Mouse (Mus musculus) megakaryocyte, embryonic 14.5 days (primary cell): Measurements from ENCODE around the gene Cd7. TPM values are rescaled to one million over a fixed set of nuclear protein-coding genes. Genes with fewer than 3 reads are reported as not detected.
"Not testable (repeated sequence)": the region's sequence is repeated elsewhere in the genome, so short reads cannot be mapped to it uniquely, and the experiment has no call there.

Source experiments
- H3K27me3 ChIP-seq: replicated peaks from 2 replicates; pipeline ENCODE3; 2012; ENCODE audit warnings: inconsistent platforms
- H3K36me3 ChIP-seq: replicated peaks from 2 replicates; pipeline ENCODE3; 2012; ENCODE audit warnings: low read length, inconsistent platforms, mixed read lengths
- H3K4me1 ChIP-seq: 2 replicates; pipeline ENCODE4 v1.6.1; 2012; ENCODE audit warnings: inconsistent platforms
- H3K4me3 ChIP-seq: replicated peaks from 2 replicates; pipeline ENCODE3; 2012; ENCODE audit warnings: moderate library complexity, mild to moderate bottlenecking, inconsistent platforms
- H3K9me3 ChIP-seq: 2 replicates; pipeline ENCODE4 v1.6.1; 2012; ENCODE audit warnings: inconsistent platforms
- FLI1 ChIP-seq: IDR thresholded peaks from 2 replicates; pipeline ENCODE4 v1.6.1; 2012; ENCODE audit warnings: low read length, inconsistent platforms, mixed read lengths
- GATA1 ChIP-seq: IDR thresholded peaks from 3 replicates; pipeline ENCODE4 v1.6.1; 2012; ENCODE audit warnings: mixed read lengths, low read length, inconsistent platforms, borderline replicate concordance
- polyA plus RNA-seq: library from polyadenylated mRNA; stranded (reverse); fragments of >175 nt; gene quantifications from 2 replicates; pipeline ENCODE4 v1.2.3, GENCODE M21; 2012; ENCODE audit warnings: low replicate concordance; ENCODE audit not compliant: insufficient read depth

Gene Cd7
- polyA plus RNA-seq, 1 experiment = 28.5 TPM

GRCm38 (mm10) chr11:121051793-121052192, 12.6 kb upstream of the Cd7 start:
- Histone ChIP-seq H3K9me3 (no peaks in the 10 kb centered on the region), H3K4me1 (peaks cover 24% of the 10 kb centered on the region), H3K4me3 (no peak overlapping the region), H3K27me3 (peaks cover 46% of the 10 kb centered on the region), H3K36me3 (peaks cover 27% of the 10 kb centered on the region)
- TF ChIP-seq GATA1 (no peak), FLI1 (no peak)

DNA sequence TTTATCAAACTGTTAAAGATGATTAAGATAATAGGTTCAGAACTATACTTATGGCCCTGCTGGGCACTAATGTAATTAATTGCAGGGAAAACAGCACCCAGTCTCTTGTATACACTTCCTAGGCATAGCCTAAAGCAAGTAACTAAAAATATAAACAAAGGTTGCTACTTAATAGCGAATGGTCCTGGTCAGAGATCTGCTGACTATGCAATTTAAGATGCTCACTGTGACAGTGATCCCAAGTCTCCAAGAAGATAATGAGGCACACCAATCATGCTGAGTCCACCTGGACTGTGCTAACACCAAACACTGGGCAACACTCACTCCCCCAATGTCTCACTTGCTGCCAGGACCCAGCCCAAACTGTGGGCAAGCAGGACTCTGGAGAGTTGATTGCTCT, 10.6 kb upstream of the Cd7 start:
- H3K36me3 ChIP-seq = peaks cover 28% of the 10 kb centered on the region
- H3K4me1 ChIP-seq = peaks cover 38% of the 10 kb centered on the region
- TF ChIP-seq GATA1 = no peak
- no peak for TF ChIP-seq FLI1
- H3K4me3 ChIP-seq = no peak overlapping the region
- H3K27me3 ChIP-seq = peaks cover 31% of the 10 kb centered on the region
- H3K9me3 ChIP-seq = no peaks in the 10 kb centered on the region

GRCm38 (mm10) chr11:121047826-121048399, 8.7 kb upstream of the Cd7 start:
- Histone ChIP-seq H3K9me3 (no peaks in the 10 kb centered on the region), H3K36me3 (peaks cover 37% of the 10 kb centered on the region)

DNA sequence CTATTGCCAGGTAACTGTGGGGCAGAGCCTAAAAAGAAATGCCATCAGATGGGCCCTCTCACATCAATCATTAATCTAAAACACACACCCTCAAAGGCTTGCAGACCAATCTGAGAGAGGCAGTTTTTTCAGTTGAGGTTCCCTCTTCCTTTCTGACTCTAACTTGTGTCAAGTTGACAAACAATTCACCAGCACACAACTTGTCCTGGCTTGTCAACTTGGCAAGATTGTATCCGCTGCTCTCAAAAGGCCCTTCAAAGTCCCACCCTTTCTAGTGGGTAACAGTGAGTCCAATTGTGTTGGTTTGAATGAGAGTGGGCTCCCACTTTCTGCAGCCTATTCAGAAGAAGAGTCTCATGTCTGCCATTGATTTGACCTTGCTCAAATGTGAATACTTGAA, 6.1 kb upstream of the Cd7 start:
- H3K9me3 ChIP-seq = no peaks in the 10 kb centered on the region
- no peak overlapping the region for H3K4me3 ChIP-seq
- H3K4me1 ChIP-seq = peaks cover 63% of the 10 kb centered on the region
- peaks cover 41% of the 10 kb centered on the region for H3K27me3 ChIP-seq
- TF ChIP-seq FLI1 = no peak
- no peak for TF ChIP-seq GATA1
- peaks cover 26% of the 10 kb centered on the region for H3K36me3 ChIP-seq

More at GRCm38 (mm10) chr11:121047826-121048399, 8.7 kb upstream of the Cd7 start:
- no peak for TF ChIP-seq FLI1
- TF ChIP-seq GATA1 = no peak
- Histone ChIP-seq H3K4me3 (no peak overlapping the region), H3K27me3 (peaks cover 38% of the 10 kb centered on the region), H3K4me1 (peaks cover 47% of the 10 kb centered on the region)

GRCm38 (mm10) chr11:121043025-121043424, 3.8 kb upstream of the Cd7 start:
- not testable (repeated sequence) for H3K9me3 ChIP-seq, H3K4me3 ChIP-seq
- Histone ChIP-seq H3K27me3 (peaks cover 56% of the 10 kb centered on the region), H3K4me1 (peaks cover 85% of the 10 kb centered on the region), H3K36me3 (peaks cover 44% of the 10 kb centered on the region)

GRCm38 (mm10) chr11:121042480-121042879, 3.3 kb upstream of the Cd7 start:
- Histone ChIP-seq H3K9me3 (no peaks in the 10 kb centered on the region), H3K4me3 (no peak overlapping the region), H3K4me1 (peaks cover 85% of the 10 kb centered on the region), H3K36me3 (peaks cover 49% of the 10 kb centered on the region), H3K27me3 (peaks cover 61% of the 10 kb centered on the region)
- TF ChIP-seq GATA1 = no peak
- TF ChIP-seq FLI1 = no peak

DNA sequence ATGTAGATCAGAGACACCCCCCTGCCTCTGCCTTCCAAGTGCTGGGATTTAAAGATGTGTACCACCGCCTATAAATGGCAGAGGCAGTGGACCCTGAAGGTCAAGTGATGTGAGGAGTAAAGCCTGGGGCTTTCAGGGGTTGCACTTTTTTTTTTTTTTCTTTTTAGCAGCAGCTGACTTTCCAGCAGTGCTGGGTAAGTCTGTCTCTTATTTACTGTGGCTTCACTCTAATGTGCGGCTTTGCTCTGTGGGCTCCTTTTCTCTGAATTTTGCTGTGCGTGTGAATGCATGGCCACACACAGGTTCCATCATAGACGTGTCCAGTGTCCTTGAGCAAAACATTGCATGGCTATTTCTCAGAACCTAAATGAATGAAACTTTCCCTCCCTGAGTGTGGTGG, 2.4 kb upstream of the Cd7 start:
- Histone ChIP-seq H3K27me3 (peaks cover 65% of the 10 kb centered on the region), H3K4me1 (peaks cover 85% of the 10 kb centered on the region), H3K36me3 (peaks cover 47% of the 10 kb centered on the region), H3K9me3 (no peaks in the 10 kb centered on the region), H3K4me3 (no peak overlapping the region)
- TF ChIP-seq FLI1 = no peak
- TF ChIP-seq GATA1 = no peak

DNA sequence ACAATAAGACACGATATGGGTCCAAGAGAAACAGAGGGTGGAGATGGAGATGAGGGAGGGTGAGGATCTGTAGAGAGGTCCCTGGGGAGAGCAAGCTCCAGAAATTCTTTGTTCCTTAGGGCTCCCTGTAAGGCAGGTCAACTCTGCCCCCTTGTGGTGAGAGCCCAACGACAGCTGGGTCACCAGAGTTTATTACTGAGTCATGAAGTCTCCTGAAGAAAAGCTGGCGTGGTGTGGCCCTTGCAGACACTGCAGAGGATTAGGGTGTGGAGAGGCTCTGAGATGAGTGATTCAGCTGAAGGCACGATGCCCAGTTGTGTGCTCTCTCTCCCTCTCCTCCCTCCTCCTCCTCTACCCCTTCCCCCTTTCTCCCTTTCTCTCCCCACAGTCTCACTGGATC, 2.0 kb upstream of the Cd7 start:
- Histone ChIP-seq H3K4me1 (peaks cover 85% of the 10 kb centered on the region), H3K27me3 (peaks cover 69% of the 10 kb centered on the region), H3K9me3 (no peaks in the 10 kb centered on the region), H3K36me3 (peaks cover 47% of the 10 kb centered on the region), H3K4me3 (peak overlapping the region; percentile 85)
- TF ChIP-seq GATA1 (no peak), FLI1 (no peak)

DNA sequence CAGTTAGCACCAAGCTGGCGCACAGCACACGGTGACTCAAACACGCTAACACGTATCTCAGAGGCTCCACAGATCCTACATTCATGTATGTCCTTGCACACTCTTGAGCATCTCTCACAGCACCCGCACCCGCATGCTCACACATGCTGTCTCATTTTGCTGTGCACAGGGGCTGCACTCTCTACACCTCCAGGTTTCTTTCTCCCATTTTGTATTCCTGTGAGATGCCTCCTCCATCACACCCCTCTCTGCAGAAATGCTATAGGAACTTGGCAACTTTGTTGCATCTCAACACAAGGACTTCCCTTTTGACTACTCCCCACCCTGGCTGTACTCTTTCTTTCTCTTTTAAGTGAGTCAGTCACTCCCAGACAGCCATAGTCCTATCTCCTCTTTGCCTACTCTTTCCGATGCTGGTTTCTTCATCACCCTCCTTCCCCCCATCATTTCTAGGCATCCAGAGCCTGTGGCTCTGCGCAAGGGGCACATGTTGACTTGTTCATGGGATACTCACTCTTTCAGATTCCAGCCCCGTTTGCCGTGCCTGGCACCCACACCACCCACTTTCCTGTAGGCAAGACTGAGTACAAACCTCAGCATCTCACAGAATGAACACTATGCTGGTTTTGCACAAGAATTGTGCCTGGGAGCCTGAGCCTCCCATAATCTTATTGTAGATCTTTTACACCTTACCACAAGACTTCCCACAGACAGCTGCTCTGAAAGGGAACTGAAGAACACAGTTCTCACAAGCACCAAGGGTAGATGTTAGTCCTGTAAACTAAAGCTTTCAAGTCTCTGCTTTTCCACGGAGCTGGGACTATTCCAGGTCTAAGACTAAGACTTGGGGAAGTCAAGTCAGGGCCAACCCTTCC, 615 bp downstream of the Cd7 start:
- Histone ChIP-seq H3K27me3 (peaks cover 70% of the 10 kb centered on the region), H3K4me1 (peaks cover 85% of the 10 kb centered on the region), H3K4me3 (peak overlapping the region; percentile 62), H3K36me3 (peaks cover 41% of the 10 kb centered on the region), H3K9me3 (no peaks in the 10 kb centered on the region)
- TF ChIP-seq GATA1 (no peak), FLI1 (no peak)

DNA sequence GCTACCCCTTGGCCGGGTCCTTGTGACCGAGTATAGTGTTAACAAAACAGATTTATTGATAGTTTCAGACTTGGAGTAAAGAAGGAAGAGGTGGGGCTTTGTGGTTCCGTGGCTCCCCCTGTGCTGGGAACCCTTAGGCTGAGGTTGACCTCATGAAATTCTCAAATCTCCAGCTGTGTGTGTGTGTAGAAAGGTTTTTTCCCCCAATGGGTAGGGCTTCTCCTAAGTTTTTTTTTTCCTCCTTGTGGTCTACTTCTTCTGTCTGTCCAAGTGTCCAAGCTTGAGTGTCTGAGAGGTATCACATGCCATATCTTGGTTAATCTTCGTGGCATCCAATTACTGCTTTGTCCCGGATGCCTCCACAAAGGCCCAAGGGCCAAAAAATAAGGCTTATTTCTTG, 6.1 kb downstream of the Cd7 start:
- H3K4me3 ChIP-seq = no peak overlapping the region
- no peak for TF ChIP-seq FLI1
- TF ChIP-seq GATA1 = no peak
- H3K9me3 ChIP-seq = no peaks in the 10 kb centered on the region
- peaks cover 81% of the 10 kb centered on the region for H3K4me1 ChIP-seq
- H3K27me3 ChIP-seq = peaks cover 51% of the 10 kb centered on the region
- peaks cover 13% of the 10 kb centered on the region for H3K36me3 ChIP-seq
